Mouse (Mus musculus): ENCODE data around the gene Sergef. TPM values are rescaled to one million over a fixed set of nuclear protein-coding genes. Genes with fewer than 3 reads are reported as not detected.

Gene Sergef
- total and polyA plus RNA-seq, 3 experiments = 2.9 to 5.1 (median 3.6) TPM

- 67% methylated on average over 3 of the region's 3 CpGs for whole genome bisulfite sequencing
- DNase-seq = no peak
- no peaks in the 10 kb centered on the region for H3K79me2 ChIP-seq (replicated peaks; ENCODE audit: control insufficient read depth, insufficient read depth, low read length)
- no peaks in the 10 kb centered on the region for H3K36me3 ChIP-seq (ENCODE audit: control insufficient read depth, insufficient read depth, low read length)
- TF ChIP-seq POLR2A (IDR thresholded peaks at IDR 0.05; ENCODE audit: insufficient read depth, low read depth, low read length) = no peak
- no peak for TF ChIP-seq CTCF (IDR thresholded peaks at IDR 0.05)
- TF ChIP-seq EP300 (IDR thresholded peaks at IDR 0.05; ENCODE audit: insufficient read depth, low read depth, low read length) = no peak
- no peaks in the 10 kb centered on the region for H3K27me3 ChIP-seq (ENCODE audit: control insufficient read depth, insufficient read depth, low read length)
- no peak overlapping the region for H3K4me3 ChIP-seq
- intact Hi-C loops (cut with DNase I) = no loop called here
- no peaks in the 10 kb centered on the region for H3K4me1 ChIP-seq (ENCODE audit: control insufficient read depth, insufficient read depth, low read length)
- no peak overlapping the region for H3K27ac ChIP-seq
- no peak overlapping the region for H3K9ac ChIP-seq (ENCODE audit: low read depth, low read length)
These were observed 181.7 kb downstream of the Sergef start for GRCm38 (mm10) chr7:46457889-46458288.

- Histone ChIP-seq H3K36me3 (ENCODE audit: control insufficient read depth, insufficient read depth, low read length) (no peaks in the 10 kb centered on the region), H3K27ac (no peak overlapping the region), H3K4me1 (ENCODE audit: control insufficient read depth, insufficient read depth, low read length) (no peaks in the 10 kb centered on the region), H3K27me3 (ENCODE audit: control insufficient read depth, insufficient read depth, low read length) (no peaks in the 10 kb centered on the region), H3K4me3 (no peak overlapping the region), H3K9ac (ENCODE audit: low read depth, low read length) (no peak overlapping the region), H3K79me2 (replicated peaks; ENCODE audit: control insufficient read depth, insufficient read depth, low read length) (no peaks in the 10 kb centered on the region)
- 60% methylated on average over 10 of the region's 10 CpGs for WGBS
- no peak for DNase-seq
- TF ChIP-seq POLR2A (IDR thresholded peaks at IDR 0.05; ENCODE audit: insufficient read depth, low read depth, low read length) = no peak
- TF ChIP-seq EP300 (IDR thresholded peaks at IDR 0.05; ENCODE audit: insufficient read depth, low read depth, low read length) = no peak
- TF ChIP-seq CTCF (IDR thresholded peaks at IDR 0.05) = no peak
- intact Hi-C loops (cut with DNase I) = loop anchor here (2.0 kb wide), 1 partner anchor 19 kb away; no protein-coding TSS in a partner anchor
These were observed 185.5 kb downstream of the Sergef start for GRCm38 (mm10) chr7:46453930-46454679.

GRCm38 (mm10) chr7:46448922-46449645 lies 190.5 kb downstream of the Sergef start:
- DNase-seq = peak; percentile 24 to 38
- H3K4me1 ChIP-seq (ENCODE audit: control insufficient read depth, insufficient read depth, low read length) = no peaks in the 10 kb centered on the region
- no peak overlapping the region for H3K4me3 ChIP-seq
- TF ChIP-seq POLR2A (IDR thresholded peaks at IDR 0.05; ENCODE audit: insufficient read depth, low read depth, low read length) (no peak), CTCF (IDR thresholded peaks at IDR 0.05) (no peak)
- no peaks in the 10 kb centered on the region for H3K79me2 ChIP-seq (replicated peaks; ENCODE audit: control insufficient read depth, insufficient read depth, low read length)
- H3K27me3 ChIP-seq (ENCODE audit: control insufficient read depth, insufficient read depth, low read length) = no peaks in the 10 kb centered on the region
- H3K27ac ChIP-seq = no peak overlapping the region
- intact Hi-C loops (cut with DNase I) = no loop called here
- WGBS = 61% methylated on average over 6 of the region's 6 CpGs
- H3K9ac ChIP-seq (ENCODE audit: low read depth, low read length) = no peak overlapping the region
- no peaks in the 10 kb centered on the region for H3K36me3 ChIP-seq (ENCODE audit: control insufficient read depth, insufficient read depth, low read length)

- Histone ChIP-seq H3K4me3 (no peak overlapping the region), H3K27ac (no peak overlapping the region), H3K4me1 (ENCODE audit: control insufficient read depth, insufficient read depth, low read length) (no peaks in the 10 kb centered on the region), H3K27me3 (ENCODE audit: control insufficient read depth, insufficient read depth, low read length) (no peaks in the 10 kb centered on the region), H3K9ac (ENCODE audit: low read depth, low read length) (no peak overlapping the region), H3K79me2 (replicated peaks; ENCODE audit: control insufficient read depth, insufficient read depth, low read length) (no peaks in the 10 kb centered on the region), H3K36me3 (ENCODE audit: control insufficient read depth, insufficient read depth, low read length) (no peaks in the 10 kb centered on the region)
- intact Hi-C loops (cut with DNase I) = no loop called here
- WGBS = 65% methylated on average over 9 of the region's 9 CpGs
- DNase-seq = no peak
- TF ChIP-seq EP300 (IDR thresholded peaks at IDR 0.05; ENCODE audit: insufficient read depth, low read depth, low read length) = no peak
- no peak for TF ChIP-seq POLR2A (IDR thresholded peaks at IDR 0.05; ENCODE audit: insufficient read depth, low read depth, low read length)
- TF ChIP-seq CTCF (IDR thresholded peaks at IDR 0.05) = no peak
These were observed 192.0 kb downstream of the Sergef start for GRCm38 (mm10) chr7:46447473-46448165.

GRCm38 (mm10) chr7:46445896-46446295 lies 193.7 kb downstream of the Sergef start:
- WGBS = 62% methylated on average over 6 of the region's 6 CpGs
- H3K27me3 ChIP-seq (ENCODE audit: control insufficient read depth, insufficient read depth, low read length) = no peaks in the 10 kb centered on the region
- no peaks in the 10 kb centered on the region for H3K79me2 ChIP-seq (replicated peaks; ENCODE audit: control insufficient read depth, insufficient read depth, low read length)
- H3K27ac ChIP-seq = no peak overlapping the region
- no peak for TF ChIP-seq POLR2A (IDR thresholded peaks at IDR 0.05; ENCODE audit: insufficient read depth, low read depth, low read length)
- intact Hi-C loops (cut with DNase I) = no loop called here
- H3K36me3 ChIP-seq (ENCODE audit: control insufficient read depth, insufficient read depth, low read length) = no peaks in the 10 kb centered on the region
- no peak overlapping the region for H3K9ac ChIP-seq (ENCODE audit: low read depth, low read length)
- DNase-seq = peak in 1 of 2 experiments; percentile 33
- H3K4me3 ChIP-seq = no peak overlapping the region
- H3K4me1 ChIP-seq (ENCODE audit: control insufficient read depth, insufficient read depth, low read length) = no peaks in the 10 kb centered on the region
